Mouse (Mus musculus): ENCODE results near the gene Mrvi1. TPM values are rescaled to one million over a fixed set of nuclear protein-coding genes. Genes with fewer than 3 reads are reported as not detected.

Mrvi1 gene
- polyA plus RNA-seq, 1 experiment from 2014 or later: 4.0 TPM

- no peak for ATAC-seq (ENCODE audit: insufficient read depth)
- H3K4me2 ChIP-seq: no peak overlapping the region
- WGBS (ENCODE audit: insufficient replicate concordance): 67% methylated on average over 6 of the region's 6 CpGs
- H3K9me3 ChIP-seq (replicated peaks): no peaks in the 10 kb centered on the region
- no peak overlapping the region for H3K4me3 ChIP-seq (replicated peaks)
- 0 out of 2 replicates have a peak, but pooled peaks cover 4% of the 10 kb centered on the region for H3K27me3 ChIP-seq
- H3K36me3 ChIP-seq (replicated peaks): no peaks in the 10 kb centered on the region
- H3K4me1 ChIP-seq (replicated peaks): peaks cover 13% of the 10 kb centered on the region
- no peak overlapping the region for H3K9ac ChIP-seq
- H3K27ac ChIP-seq (replicated peaks): no peak overlapping the region
Measured at GRCm38 (mm10) chr7:110935815-110936762, 46.2 kb downstream of the Mrvi1 start.

DNA sequence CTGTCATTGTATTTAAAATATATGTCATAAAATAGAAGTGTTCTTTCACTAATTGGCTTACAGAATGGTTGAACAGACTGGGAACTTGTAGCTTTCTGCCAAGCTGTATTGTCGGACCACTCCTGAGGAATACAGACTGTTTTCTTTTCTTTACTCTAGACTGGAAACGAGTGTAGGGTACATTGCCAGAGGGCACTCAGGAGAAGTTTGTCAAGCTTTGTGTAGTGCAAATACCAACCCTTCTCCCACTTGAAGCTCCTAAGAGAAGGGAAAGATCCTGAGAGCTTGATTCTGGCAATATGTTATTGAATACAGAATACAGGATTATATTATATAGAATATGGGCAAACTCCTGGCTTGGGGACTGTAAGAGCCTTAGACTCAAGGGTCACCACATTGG, 48.3 kb downstream of the Mrvi1 start:
- Histone ChIP-seq H3K9me3 (replicated peaks) (no peaks in the 10 kb centered on the region), H3K4me1 (replicated peaks) (peaks cover 11% of the 10 kb centered on the region), H3K9ac (no peak overlapping the region), H3K36me3 (replicated peaks) (no peaks in the 10 kb centered on the region), H3K4me2 (no peak overlapping the region), H3K27ac (replicated peaks) (no peak overlapping the region), H3K4me3 (replicated peaks) (no peak overlapping the region), H3K27me3 (0 out of 2 replicates have a peak, but pooled peaks cover 4% of the 10 kb centered on the region)
- no peak for ATAC-seq (ENCODE audit: insufficient read depth)
- 56% methylated on average over 2 of the region's 2 CpGs for WGBS (ENCODE audit: insufficient replicate concordance)

- peak; percentile 19; the same call in 1 of the 2 replicates for ATAC-seq (ENCODE audit: insufficient read depth)
- H3K36me3 ChIP-seq (replicated peaks): no peaks in the 10 kb centered on the region
- no peak overlapping the region for H3K4me3 ChIP-seq (replicated peaks)
- 40% methylated on average over 3 of the region's 3 CpGs for WGBS (ENCODE audit: insufficient replicate concordance)
- H3K27ac ChIP-seq (replicated peaks): no peak overlapping the region
- H3K4me2 ChIP-seq: no peak overlapping the region
- 0 out of 2 replicates have a peak, but pooled peaks cover 4% of the 10 kb centered on the region for H3K27me3 ChIP-seq
- H3K4me1 ChIP-seq (replicated peaks): peaks cover 11% of the 10 kb centered on the region
- no peak overlapping the region for H3K9ac ChIP-seq
- H3K9me3 ChIP-seq (replicated peaks): no peaks in the 10 kb centered on the region
Measured at GRCm38 (mm10) chr7:110933329-110933728, 48.9 kb downstream of the Mrvi1 start.

GRCm38 (mm10) chr7:110930118-110930854, 52.0 kb downstream of the Mrvi1 start:
- H3K4me3 ChIP-seq (replicated peaks): no peak overlapping the region
- no peaks in the 10 kb centered on the region for H3K9me3 ChIP-seq (replicated peaks)
- H3K4me1 ChIP-seq (replicated peaks): peaks cover 11% of the 10 kb centered on the region
- no peaks in the 10 kb centered on the region for H3K36me3 ChIP-seq (replicated peaks)
- no peak overlapping the region for H3K4me2 ChIP-seq
- no peaks in the 10 kb centered on the region for H3K27me3 ChIP-seq
- 25% methylated on average over 3 of the region's 3 CpGs for WGBS (ENCODE audit: insufficient replicate concordance)
- peak overlapping the region; percentile 10; the same call in 1 of the 2 replicates for H3K27ac ChIP-seq (replicated peaks)
- peak; percentile 71 for ATAC-seq (ENCODE audit: insufficient read depth)
- H3K9ac ChIP-seq: no peak overlapping the region

- ATAC-seq (ENCODE audit: insufficient read depth): no peak
- Histone ChIP-seq H3K4me1 (replicated peaks) (peaks cover 24% of the 10 kb centered on the region), H3K4me3 (replicated peaks) (no peak overlapping the region), H3K36me3 (replicated peaks) (no peaks in the 10 kb centered on the region), H3K27ac (replicated peaks) (peak overlapping the region; percentile 10; the same call in 1 of the 2 replicates), H3K9me3 (replicated peaks) (no peaks in the 10 kb centered on the region), H3K4me2 (no peak overlapping the region), H3K27me3 (no peaks in the 10 kb centered on the region), H3K9ac (no peak overlapping the region)
- 27% methylated on average over 4 of the region's 4 CpGs for WGBS (ENCODE audit: insufficient replicate concordance)
Measured at GRCm38 (mm10) chr7:110926562-110926961, 55.7 kb downstream of the Mrvi1 start.

GRCm38 (mm10) chr7:110920331-110921261, 61.7 kb downstream of the Mrvi1 start:
- peak; percentile 99 for ATAC-seq (ENCODE audit: insufficient read depth)
- WGBS (ENCODE audit: insufficient replicate concordance): 13% methylated on average over 19 of the region's 19 CpGs

GRCm38 (mm10) chr7:110919721-110920120, 62.5 kb downstream of the Mrvi1 start:
- no peak for ATAC-seq (ENCODE audit: insufficient read depth)
- H3K4me1 ChIP-seq (replicated peaks): peaks cover 72% of the 10 kb centered on the region
- peak overlapping the region; percentile 66 for H3K4me2 ChIP-seq
- H3K4me3 ChIP-seq (replicated peaks): no peak overlapping the region
- H3K9ac ChIP-seq: peak overlapping the region; percentile 37
- WGBS (ENCODE audit: insufficient replicate concordance): 11% methylated on average over 3 of the region's 3 CpGs
- H3K27ac ChIP-seq (replicated peaks): peak overlapping the region; percentile 98
- no peaks in the 10 kb centered on the region for H3K27me3 ChIP-seq
- no peaks in the 10 kb centered on the region for H3K9me3 ChIP-seq (replicated peaks)
- H3K36me3 ChIP-seq (replicated peaks): no peaks in the 10 kb centered on the region

More at GRCm38 (mm10) chr7:110920331-110921261, 61.7 kb downstream of the Mrvi1 start:
- peak overlapping the region; percentile 26 for H3K4me3 ChIP-seq (replicated peaks)
- H3K9ac ChIP-seq: peak overlapping the region; percentile 54
- H3K4me1 ChIP-seq (replicated peaks): peaks cover 65% of the 10 kb centered on the region
- peak overlapping the region; percentile 66 for H3K4me2 ChIP-seq
- H3K27me3 ChIP-seq: no peaks in the 10 kb centered on the region
- H3K27ac ChIP-seq (replicated peaks): peak overlapping the region; percentile 98
- no peaks in the 10 kb centered on the region for H3K9me3 ChIP-seq (replicated peaks)
- no peaks in the 10 kb centered on the region for H3K36me3 ChIP-seq (replicated peaks)

GRCm38 (mm10) chr7:110915913-110916312, 66.3 kb downstream of the Mrvi1 start:
- 30% methylated on average over 7 of the region's 7 CpGs for WGBS (ENCODE audit: insufficient replicate concordance)
- H3K27me3 ChIP-seq: no peaks in the 10 kb centered on the region
- no peaks in the 10 kb centered on the region for H3K9me3 ChIP-seq (replicated peaks)
- no peak overlapping the region for H3K4me3 ChIP-seq (replicated peaks)
- ATAC-seq (ENCODE audit: insufficient read depth): no peak
- H3K4me1 ChIP-seq (replicated peaks): peaks cover 68% of the 10 kb centered on the region
- no peak overlapping the region for H3K9ac ChIP-seq
- H3K27ac ChIP-seq (replicated peaks): peak overlapping the region; percentile 85
- no peaks in the 10 kb centered on the region for H3K36me3 ChIP-seq (replicated peaks)
- H3K4me2 ChIP-seq: no peak overlapping the region

DNA sequence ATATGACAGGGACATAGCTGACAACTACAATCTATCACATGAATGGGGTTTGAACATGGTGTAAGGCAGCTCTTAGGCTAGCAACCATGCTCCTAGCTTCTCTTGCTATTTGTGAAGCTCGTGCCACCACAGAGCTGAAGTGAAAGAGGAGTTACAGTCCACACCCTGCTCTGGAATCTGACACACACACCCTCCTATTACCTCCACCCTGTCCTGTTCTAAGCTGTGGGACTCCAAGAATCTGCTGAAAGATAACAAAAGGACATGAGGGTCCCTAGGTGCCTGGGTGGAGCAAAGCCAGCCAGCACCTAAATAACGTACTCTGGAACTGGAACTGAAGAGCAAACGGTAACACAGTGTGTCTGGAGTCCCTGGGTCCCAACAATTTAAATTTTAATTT, 67.7 kb downstream of the Mrvi1 start:
- Histone ChIP-seq H3K4me3 (replicated peaks) (0 out of 2 replicates have a peak overlapping the region, but pooled peaks have one; percentile 1), H3K27ac (replicated peaks) (peak overlapping the region; percentile 76), H3K27me3 (no peaks in the 10 kb centered on the region), H3K9me3 (replicated peaks) (no peaks in the 10 kb centered on the region), H3K4me2 (peak overlapping the region; percentile 58), H3K36me3 (replicated peaks) (no peaks in the 10 kb centered on the region), H3K9ac (no peak overlapping the region), H3K4me1 (replicated peaks) (peaks cover 55% of the 10 kb centered on the region)
- ATAC-seq (ENCODE audit: insufficient read depth): peak; percentile 97
- whole genome bisulfite sequencing (ENCODE audit: insufficient replicate concordance): 12% methylated on average over 3 of the region's 3 CpGs

DNA sequence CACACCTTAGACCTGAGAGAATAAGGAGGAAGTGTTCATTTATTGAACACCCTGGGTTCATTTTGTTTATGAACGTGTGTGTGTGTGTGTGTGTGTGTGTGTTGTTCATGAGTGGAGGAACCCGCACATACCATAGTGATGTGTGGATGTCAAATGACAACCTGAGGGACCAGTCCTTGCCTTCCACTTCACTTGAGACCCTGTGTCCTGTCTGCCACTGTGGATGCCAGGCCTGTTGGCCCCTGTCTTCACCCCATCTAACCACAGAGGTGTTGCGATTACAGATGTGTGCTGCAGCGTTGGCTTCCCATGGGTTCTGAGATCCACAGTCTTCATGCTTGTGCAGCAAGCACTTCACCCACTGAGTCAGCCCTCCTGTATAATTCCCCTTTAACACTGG, 68.5 kb downstream of the Mrvi1 start:
- H3K36me3 ChIP-seq (replicated peaks): no peaks in the 10 kb centered on the region
- H3K9ac ChIP-seq: no peak overlapping the region
- H3K4me2 ChIP-seq: peak overlapping the region; percentile 58; the same call in 1 of the 2 replicates
- ATAC-seq (ENCODE audit: insufficient read depth): no peak
- no peaks in the 10 kb centered on the region for H3K9me3 ChIP-seq (replicated peaks)
- H3K4me1 ChIP-seq (replicated peaks): peaks cover 47% of the 10 kb centered on the region
- H3K27ac ChIP-seq (replicated peaks): peak overlapping the region; percentile 76
- 76% methylated on average over 4 of the region's 4 CpGs for whole genome bisulfite sequencing (ENCODE audit: insufficient replicate concordance)
- no peak overlapping the region for H3K4me3 ChIP-seq (replicated peaks)
- H3K27me3 ChIP-seq: no peaks in the 10 kb centered on the region
